Mouse (Mus musculus) forebrain, embryonic 16.5 days (tissue): ENCODE data around the gene Wdr66. TPM values are rescaled to one million over a fixed set of nuclear protein-coding genes. Genes with fewer than 3 reads are reported as not detected.
A peak's percentile ranks its signal among the peaks of the same experiment; 100 is the strongest.

Source experiments
- ATAC-seq: fragments of 200-750 bp; cut with Nextera tagmentation; 2 replicates; pipeline ENCODE4 v1.8.0; 2017; ENCODE audit warnings: mild to moderate bottlenecking, moderate library complexity
- H3K27ac ChIP-seq: fragments of 300-500 bp; sonication (generic); 2 replicates; pipeline ENCODE4 v1.5.1; 2014; ENCODE audit warnings: low read length, control low read depth
- H3K27me3 ChIP-seq: fragments of 300-500 bp; sonication (generic); replicated peaks from 2 replicates; pipeline ENCODE4 v1.6.1; 2014; ENCODE audit warnings: low read length; ENCODE audit not compliant: control insufficient read depth, insufficient read depth
- H3K36me3 ChIP-seq: fragments of 300-500 bp; sonication (generic); 2 replicates; pipeline ENCODE4 v1.6.1; 2014; ENCODE audit not compliant: control insufficient read depth, insufficient read depth
- H3K4me1 ChIP-seq: fragments of 300-500 bp; sonication (generic); replicated peaks from 2 replicates; pipeline ENCODE4 v1.6.1; 2014; ENCODE audit warnings: low read length; ENCODE audit not compliant: control insufficient read depth, insufficient read depth
- H3K4me2 ChIP-seq: fragments of 300-500 bp; sonication (generic); 2 replicates; pipeline ENCODE4 v1.6.1; 2014; ENCODE audit warnings: mild to moderate bottlenecking, low read length, control low read depth
- H3K4me3 ChIP-seq: fragments of 300-500 bp; sonication (generic); replicated peaks from 2 replicates; pipeline ENCODE4 v1.5.1; 2014; ENCODE audit warnings: mild to moderate bottlenecking, low read length, control low read depth
- H3K9ac ChIP-seq: fragments of 300-500 bp; sonication (generic); replicated peaks from 2 replicates; pipeline ENCODE4 v1.6.1; 2014; ENCODE audit warnings: low read depth, low read length, control low read depth
- H3K9me3 ChIP-seq: fragments of 300-500 bp; sonication (generic); 2 replicates; pipeline ENCODE4 v1.6.1; 2016; ENCODE audit warnings: low read length; ENCODE audit not compliant: control insufficient read depth
- WGBS: fragments of 180-500 bp; shearing (Covaris S2); extraction: QIAGEN DNeasy Blood & Tissue Kit; methylation state at CpG from one replicate; pipeline ENCODE4 v1.1.7; 2014; 5-methylcytosine and 5-hydroxymethylcytosine counted together
- polyA plus RNA-seq: library from polyadenylated mRNA; unstranded; fragments of >200 nt; fragmentation: Nextera tagmentation; extraction: Ambion mirVana; gene quantifications from 2 replicates; pipeline ENCODE4 v1.2.1, GENCODE M21; 2015

Wdr66 gene
- polyA plus RNA-seq, 1 experiment from 2014 or later: 1.5 TPM

- Histone ChIP-seq H3K9me3 (no peaks in the 10 kb centered on the region), H3K27ac (peak overlapping the region; percentile 100), H3K4me2 (peak overlapping the region; percentile 84), H3K27me3 (no peaks in the 10 kb centered on the region), H3K4me3 (peak overlapping the region; percentile 67), H3K9ac (peak overlapping the region; percentile 98), H3K4me1 (peaks cover 38% of the 10 kb centered on the region), H3K36me3 (no peaks in the 10 kb centered on the region)
- peak; percentile 41 for ATAC-seq
- WGBS: 0% methylated on average over 29 of the region's 51 CpGs
These were observed 92.7 kb downstream of the Wdr66 start for GRCm38 (mm10) chr5:123344628-123344962.

DNA sequence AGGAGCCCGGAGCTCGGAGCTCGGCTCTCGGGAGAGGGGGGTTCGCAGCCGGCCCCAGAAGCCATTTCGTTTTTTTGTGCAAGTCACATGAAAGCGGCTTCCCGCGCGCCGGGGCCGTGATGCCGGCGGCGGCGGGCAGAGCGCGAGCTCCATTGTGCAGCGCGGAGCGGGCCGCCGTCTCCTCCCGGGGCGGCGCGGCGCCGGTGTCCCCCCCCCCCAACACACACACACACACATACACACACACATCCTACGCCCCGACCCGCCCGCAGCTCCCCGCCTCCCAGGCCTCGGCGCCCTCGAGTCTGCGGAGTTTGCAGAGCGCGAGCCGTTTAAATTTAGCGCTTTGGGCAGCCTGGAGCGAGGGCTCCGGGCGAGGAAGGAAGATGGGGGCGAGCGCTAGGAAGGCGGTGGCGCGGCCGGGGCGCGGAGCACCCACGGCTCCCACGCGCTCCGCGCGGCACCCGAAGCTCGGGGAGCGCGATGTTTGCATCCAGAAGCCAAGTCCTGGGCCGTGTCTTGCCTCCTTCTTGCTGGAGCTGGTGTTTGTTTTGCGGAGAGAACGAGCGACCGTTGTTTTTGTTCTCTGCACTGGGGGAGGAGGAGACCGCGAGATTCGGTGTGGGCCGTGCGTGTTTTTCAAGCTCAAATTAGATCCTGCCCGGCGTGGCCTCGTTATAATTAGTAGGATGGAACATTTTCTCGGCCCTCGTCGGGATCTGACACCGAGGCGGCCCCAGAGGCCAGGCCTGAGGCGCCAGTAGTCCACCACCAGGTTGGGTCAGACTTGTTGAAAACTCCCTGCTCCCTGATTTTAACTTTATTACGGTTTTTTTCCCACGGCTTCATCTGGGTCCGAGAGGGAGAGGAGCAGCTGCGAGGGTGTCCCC lies 93.3 kb downstream of the Wdr66 start:
- peak overlapping the region; percentile 100 for H3K27ac ChIP-seq
- peak; percentile 37 for ATAC-seq
- no peaks in the 10 kb centered on the region for H3K36me3 ChIP-seq
- WGBS: under 1% methylated on average over 71 of the region's 87 CpGs
- peak overlapping the region; percentile 98 for H3K9ac ChIP-seq
- no peaks in the 10 kb centered on the region for H3K9me3 ChIP-seq
- H3K4me1 ChIP-seq: peaks cover 38% of the 10 kb centered on the region
- H3K4me2 ChIP-seq: peak overlapping the region; percentile 84
- H3K4me3 ChIP-seq: peak overlapping the region; percentile 67
- H3K27me3 ChIP-seq: no peaks in the 10 kb centered on the region

GRCm38 (mm10) chr5:123345853-123346654 lies 94.2 kb downstream of the Wdr66 start:
- Histone ChIP-seq H3K36me3 (no peaks in the 10 kb centered on the region), H3K4me2 (peak overlapping the region; percentile 84), H3K27me3 (no peaks in the 10 kb centered on the region), H3K4me3 (peak overlapping the region; percentile 67), H3K9me3 (no peaks in the 10 kb centered on the region), H3K9ac (peak overlapping the region; percentile 98), H3K27ac (peak overlapping the region; percentile 100), H3K4me1 (peaks cover 46% of the 10 kb centered on the region)
- under 1% methylated on average over 22 of the region's 22 CpGs for WGBS
- ATAC-seq: peak; percentile 67

DNA sequence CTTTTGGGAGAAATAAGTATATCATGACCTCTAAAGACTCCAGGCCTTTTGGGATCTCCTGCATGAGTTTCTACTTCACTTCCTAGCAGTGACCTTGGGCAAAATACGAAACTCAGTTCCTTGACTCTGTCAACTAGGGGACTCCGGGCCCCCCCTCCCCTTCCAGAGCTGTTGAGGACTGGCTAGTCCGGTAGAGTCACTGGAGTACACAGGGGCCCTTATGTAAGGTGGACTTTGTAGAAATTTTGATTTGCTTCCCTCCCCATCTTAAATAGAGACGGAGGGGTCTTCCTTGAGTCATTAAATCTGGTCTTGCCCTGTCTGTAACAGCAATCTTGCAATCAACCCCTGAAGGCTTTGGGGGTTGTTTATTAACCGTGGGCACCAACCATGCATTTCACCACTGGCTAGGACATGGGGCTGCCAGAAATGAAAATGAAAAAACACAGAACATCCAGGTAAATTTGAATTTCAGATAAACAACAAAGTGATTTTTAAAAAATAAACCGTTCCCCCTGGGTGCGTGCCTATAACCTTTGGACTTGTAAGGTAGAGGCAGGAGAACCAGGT lies 94.9 kb downstream of the Wdr66 start:
- 57% methylated on average over 7 of the region's 7 CpGs for WGBS

DNA sequence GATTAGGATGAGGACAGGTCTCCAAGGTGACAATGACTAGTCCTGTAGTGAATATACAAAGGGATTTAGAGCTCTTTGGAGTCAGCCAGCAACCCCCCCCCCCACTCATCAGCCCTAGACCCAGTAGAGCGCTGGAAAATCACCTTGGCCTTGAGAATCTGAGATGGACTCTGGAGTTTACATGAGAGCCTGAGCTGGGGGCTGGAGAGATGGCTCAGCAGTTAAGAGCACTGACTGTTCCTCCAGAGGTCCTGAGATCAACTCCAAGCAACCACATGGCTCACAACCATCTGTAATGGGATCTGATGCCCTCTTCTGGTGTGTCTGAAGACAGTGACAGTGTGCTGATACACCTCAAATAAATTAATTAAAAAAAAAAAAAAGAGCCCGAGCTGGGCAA lies 96.1 kb downstream of the Wdr66 start:
- Histone ChIP-seq H3K9ac (no peak overlapping the region), H3K27me3 (no peaks in the 10 kb centered on the region), H3K36me3 (no peaks in the 10 kb centered on the region), H3K9me3 (no peaks in the 10 kb centered on the region), H3K4me1 (peaks cover 49% of the 10 kb centered on the region), H3K27ac (no peak overlapping the region), H3K4me3 (no peak overlapping the region), H3K4me2 (no peak overlapping the region)
- WGBS: 80% methylated on average over 2 of the region's 2 CpGs
- no peak for ATAC-seq

More for the DNA sequence above, 94.9 kb downstream of the Wdr66 start:
- Histone ChIP-seq H3K9ac (peak overlapping the region; percentile 98), H3K27ac (peak overlapping the region; percentile 100), H3K27me3 (no peaks in the 10 kb centered on the region), H3K36me3 (no peaks in the 10 kb centered on the region), H3K9me3 (no peaks in the 10 kb centered on the region), H3K4me1 (peaks cover 46% of the 10 kb centered on the region), H3K4me3 (peak overlapping the region; percentile 67), H3K4me2 (peak overlapping the region; percentile 84)
- no peak for ATAC-seq

GRCm38 (mm10) chr5:123350386-123350785 lies 98.5 kb downstream of the Wdr66 start:
- Histone ChIP-seq H3K9me3 (no peaks in the 10 kb centered on the region), H3K9ac (no peak overlapping the region), H3K4me2 (no peak overlapping the region), H3K27ac (no peak overlapping the region), H3K27me3 (no peaks in the 10 kb centered on the region), H3K4me3 (no peak overlapping the region), H3K4me1 (peaks cover 43% of the 10 kb centered on the region), H3K36me3 (no peaks in the 10 kb centered on the region; the same call in 1 of the 2 replicates)
- WGBS: 66% methylated on average over 10 of the region's 10 CpGs
- ATAC-seq: no peak

DNA sequence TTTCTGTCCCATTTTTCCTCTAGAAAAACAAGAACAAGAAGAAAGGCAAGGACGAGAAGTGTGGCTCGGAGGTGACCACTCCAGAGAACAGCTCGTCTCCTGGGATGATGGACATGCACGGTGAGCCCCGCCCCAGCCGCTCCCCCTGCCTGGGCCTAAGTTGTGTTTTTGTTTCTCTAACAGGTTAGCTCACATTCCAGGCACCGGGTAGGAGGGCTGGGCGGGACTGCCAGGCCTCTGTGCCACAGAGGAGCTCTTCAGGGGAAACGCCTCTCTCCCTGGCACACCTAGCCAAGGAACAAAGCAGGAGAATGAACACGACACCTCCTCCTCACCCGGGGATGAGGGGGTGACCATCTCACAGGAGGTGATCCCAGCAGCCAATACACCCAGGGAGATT lies 104.0 kb downstream of the Wdr66 start:
- no peaks in the 10 kb centered on the region for H3K27me3 ChIP-seq
- H3K9ac ChIP-seq: no peak overlapping the region
- H3K27ac ChIP-seq: no peak overlapping the region
- H3K9me3 ChIP-seq: no peaks in the 10 kb centered on the region
- H3K36me3 ChIP-seq: peaks cover 28% of the 10 kb centered on the region
- peaks cover 5% of the 10 kb centered on the region for H3K4me1 ChIP-seq
- ATAC-seq: no peak
- no peak overlapping the region for H3K4me2 ChIP-seq
- H3K4me3 ChIP-seq: no peak overlapping the region
- whole genome bisulfite sequencing: 85% methylated on average over 11 of the region's 11 CpGs

GRCm38 (mm10) chr5:123357253-123357652 lies 105.4 kb downstream of the Wdr66 start:
- Histone ChIP-seq H3K9ac (no peak overlapping the region), H3K27me3 (no peaks in the 10 kb centered on the region), H3K4me1 (peaks cover 3% of the 10 kb centered on the region), H3K36me3 (peaks cover 38% of the 10 kb centered on the region), H3K27ac (no peak overlapping the region), H3K4me3 (no peak overlapping the region), H3K4me2 (no peak overlapping the region), H3K9me3 (no peaks in the 10 kb centered on the region)
- no peak for ATAC-seq
- 95% methylated on average over 4 of the region's 4 CpGs for WGBS

- no peaks in the 10 kb centered on the region for H3K9me3 ChIP-seq
- 95% methylated on average over 6 of the region's 6 CpGs for WGBS
- H3K27ac ChIP-seq: no peak overlapping the region
- no peak for ATAC-seq
- no peaks in the 10 kb centered on the region for H3K4me1 ChIP-seq
- no peak overlapping the region for H3K4me3 ChIP-seq
- H3K4me2 ChIP-seq: no peak overlapping the region
- H3K36me3 ChIP-seq: peaks cover 50% of the 10 kb centered on the region
- H3K9ac ChIP-seq: no peak overlapping the region
- H3K27me3 ChIP-seq: no peaks in the 10 kb centered on the region
These were observed 107.5 kb downstream of the Wdr66 start for GRCm38 (mm10) chr5:123359431-123359830.
